Mouse (Mus musculus) neural tube, embryonic 10.5 days (tissue): ENCODE measurements around the gene Gpatch3.

Experiments used
- DNase-seq: peaks from one replicate; pipeline ENCODE4 v3.0.0-alpha.2; 2017; ENCODE audit warnings: low spot score; ENCODE audit errors: extremely low spot score

Gene Gpatch3

GRCm38 (mm10) chr4:133574070-133574842 is at the start of gene Gpatch3:
Gene Gpatch3, plus strand, starts transcription at chr4:133574745.
- peak; percentile 92 for DNase-seq

- DNase-seq, result no peak
Observed at GRCm38 (mm10) chr4:133527788-133528187, 46.8 kb upstream of the Gpatch3 start.

GRCm38 (mm10) chr4:133532777-133533176 is 41.8 kb upstream of the Gpatch3 start:
- DNase-seq, result no peak

GRCm38 (mm10) chr4:133536081-133536480 is 38.5 kb upstream of the Gpatch3 start:
- DNase-seq, result no peak

GRCm38 (mm10) chr4:133536652-133537051 is 37.9 kb upstream of the Gpatch3 start:
- no peak for DNase-seq

GRCm38 (mm10) chr4:133545272-133546231 is 29.0 kb upstream of the Gpatch3 start, which contains the start of gene Nudc:
Gene Nudc, minus strand, starts transcription at chr4:133545996.
- DNase-seq, result peak; percentile 93

GRCm38 (mm10) chr4:133552029-133552428 is 22.5 kb upstream of the Gpatch3 start:
- DNase-seq, result no peak

- no peak for DNase-seq
Observed at GRCm38 (mm10) chr4:133552768-133553447, 21.6 kb upstream of the Gpatch3 start, which contains the start of gene Nr0b2. Gene Nr0b2, plus strand, starts transcription at chr4:133553376.

DNA sequence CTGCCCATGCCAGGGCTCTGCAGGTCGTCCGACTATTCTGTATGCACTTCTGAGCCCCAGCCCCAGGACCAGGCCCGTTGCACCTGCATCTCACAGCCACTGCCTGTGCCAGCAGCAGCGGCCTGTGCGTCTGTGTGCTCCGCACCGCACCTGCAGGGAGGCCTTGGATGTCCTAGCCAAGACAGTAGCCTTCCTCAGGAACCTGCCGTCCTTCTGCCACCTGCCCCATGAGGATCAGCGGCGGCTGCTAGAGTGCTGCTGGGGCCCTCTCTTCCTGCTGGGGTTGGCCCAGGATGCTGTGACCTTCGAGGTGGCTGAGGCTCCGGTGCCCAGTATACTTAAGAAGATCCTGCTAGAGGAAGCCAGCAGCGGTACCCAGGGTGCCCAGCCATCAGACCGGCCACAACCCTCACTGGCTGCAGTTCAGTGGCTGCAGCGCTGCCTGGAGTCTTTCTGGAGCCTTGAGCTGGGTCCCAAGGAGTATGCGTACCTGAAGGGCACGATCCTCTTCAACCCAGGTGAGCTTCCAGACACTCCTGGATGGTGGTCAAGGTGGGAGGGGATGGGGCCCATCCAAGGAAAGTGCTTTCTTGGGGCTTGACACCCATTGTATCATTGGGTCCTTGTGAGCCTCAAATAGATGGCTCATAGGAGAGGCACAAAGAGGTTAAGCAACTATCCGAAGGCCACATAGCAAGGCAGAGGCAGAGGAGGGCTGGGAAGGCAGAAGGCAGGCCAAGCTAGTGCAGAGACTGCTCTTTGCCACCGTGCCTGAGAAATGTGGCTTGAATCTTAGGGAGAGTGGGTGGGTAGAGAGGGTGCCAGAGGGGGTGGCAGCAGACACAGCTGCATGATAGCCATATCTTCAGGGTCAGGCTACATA is 20.9 kb upstream of the Gpatch3 start:
- no peak for DNase-seq

- no peak for DNase-seq
Observed at GRCm38 (mm10) chr4:133557041-133557717, 17.4 kb upstream of the Gpatch3 start.

DNA sequence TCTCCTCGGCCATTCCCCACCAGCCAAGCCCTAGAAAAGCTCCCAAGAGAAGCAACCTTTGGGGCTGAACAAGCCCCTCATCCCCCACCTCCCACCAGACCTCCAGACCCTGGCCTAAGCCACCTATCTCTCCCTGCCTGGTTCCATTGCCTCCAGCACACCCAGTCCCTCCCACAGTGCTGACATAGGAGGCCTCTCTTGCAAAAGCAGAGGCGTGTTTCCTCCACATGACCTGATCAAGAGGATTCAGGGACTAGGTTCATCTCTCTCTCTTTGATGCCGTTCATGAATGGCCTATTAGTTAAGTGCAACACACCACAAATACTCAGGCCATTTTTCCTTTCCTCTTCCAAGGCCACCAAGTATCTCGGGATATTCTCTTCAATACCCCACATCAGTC is 14.7 kb upstream of the Gpatch3 start:
- no peak for DNase-seq

GRCm38 (mm10) chr4:133561622-133562021 is 12.9 kb upstream of the Gpatch3 start:
- no peak for DNase-seq

DNA sequence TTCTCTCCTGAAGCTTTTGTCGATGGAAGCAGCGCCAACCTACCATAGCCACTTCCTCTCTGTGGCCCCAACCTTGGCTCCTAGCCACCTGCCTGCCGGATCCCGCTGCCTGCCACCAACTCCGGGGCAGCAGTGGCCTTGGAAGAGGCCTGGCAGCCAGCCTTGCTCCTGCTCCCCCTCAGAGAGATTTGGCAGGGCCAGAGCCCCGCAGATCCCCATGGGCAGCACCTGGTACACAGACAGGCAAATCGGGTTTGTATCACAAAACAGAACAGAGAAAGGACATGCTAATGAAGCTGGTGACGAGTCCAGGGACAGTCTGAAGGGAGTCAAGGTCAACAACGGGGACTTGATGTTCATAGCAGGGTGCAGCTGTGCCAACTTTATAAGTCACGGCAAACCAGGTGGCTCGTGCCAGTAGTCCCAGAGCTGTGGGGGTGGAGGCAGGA is 11.4 kb upstream of the Gpatch3 start:
- DNase-seq, result no peak

DNA sequence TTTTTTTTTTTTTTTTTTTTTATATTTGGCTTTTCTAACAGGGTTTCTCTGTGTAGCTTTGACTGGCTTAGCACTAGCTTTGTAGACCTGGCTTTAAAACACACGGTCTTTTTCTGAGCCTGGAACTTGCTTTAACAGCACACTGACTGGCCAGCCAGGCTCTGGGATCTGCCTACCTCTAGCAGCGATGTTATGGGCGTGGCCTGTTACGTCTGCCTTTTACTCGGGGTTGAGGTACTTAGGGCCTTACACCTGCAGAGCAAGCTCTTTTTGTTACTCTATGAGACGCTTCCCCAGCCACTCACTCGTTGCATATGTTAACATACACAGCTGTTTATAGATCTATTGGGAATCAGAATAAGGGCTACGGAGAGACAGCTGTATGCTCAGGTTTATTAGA is 7.3 kb upstream of the Gpatch3 start:
- DNase-seq, result no peak

- DNase-seq, result no peak
Observed at GRCm38 (mm10) chr4:133569291-133570065, 5.1 kb upstream of the Gpatch3 start.

DNA sequence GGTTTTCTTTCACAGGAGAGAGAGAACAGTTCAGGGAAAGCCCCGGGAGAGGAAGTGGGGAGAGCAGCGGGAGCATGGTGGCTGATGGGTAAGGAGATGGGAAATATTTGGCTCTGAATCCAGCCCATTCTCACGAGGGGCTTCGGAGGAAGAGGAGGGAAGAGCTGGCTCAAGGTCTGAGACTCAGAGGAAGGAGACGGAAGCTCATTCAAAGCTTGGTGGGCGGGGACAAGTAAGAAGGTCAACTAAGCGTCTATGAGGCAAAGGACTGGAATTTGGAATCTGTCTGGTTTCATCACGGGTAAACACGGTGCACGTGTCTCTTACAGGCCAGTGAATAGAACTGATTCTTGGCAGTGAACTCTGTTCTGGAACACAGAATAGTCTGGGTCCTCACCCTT is 4.5 kb upstream of the Gpatch3 start:
- DNase-seq, result no peak

DNA sequence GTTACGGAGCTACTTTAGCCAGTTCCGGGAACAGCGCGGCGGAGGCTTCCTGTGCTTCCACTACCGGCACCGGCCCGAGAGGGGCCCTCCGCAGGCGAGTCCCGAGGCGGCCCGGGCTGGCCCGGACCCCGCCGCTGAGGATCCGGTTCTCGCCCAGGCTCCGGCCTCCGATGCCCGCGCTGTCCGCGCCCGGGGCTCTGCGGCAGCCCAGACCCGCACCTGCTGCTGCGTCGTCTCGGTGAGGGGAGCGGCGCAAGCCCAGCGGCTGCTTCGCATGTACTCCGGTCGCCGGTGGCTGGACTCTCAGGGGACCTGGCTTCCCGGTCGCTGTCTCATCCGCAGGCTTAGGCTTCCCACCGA is 278 bp downstream of the Gpatch3 start:
- no peak for DNase-seq

DNA sequence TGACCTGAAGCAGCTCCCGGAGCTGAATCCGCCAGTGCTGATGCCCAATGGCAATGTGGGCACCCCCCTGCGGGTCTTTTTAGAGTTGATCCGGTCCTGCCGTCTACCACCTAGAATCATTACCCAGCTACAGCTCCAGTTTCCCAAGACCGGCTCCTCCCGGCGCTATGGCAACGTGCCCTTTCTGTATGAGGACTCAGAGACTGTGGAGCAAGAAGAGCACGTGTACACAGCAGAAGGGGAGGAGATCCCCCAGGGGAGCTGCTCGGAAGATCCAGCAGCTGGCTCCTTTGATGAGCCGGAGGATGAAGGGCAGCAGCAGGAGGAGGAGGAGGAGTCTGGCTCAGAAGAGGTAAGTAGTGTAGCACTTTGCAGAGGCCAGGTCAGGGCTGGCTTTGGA is 3.4 kb downstream of the Gpatch3 start:
- no peak for DNase-seq

GRCm38 (mm10) chr4:133583690-133584058 is 9.1 kb downstream of the Gpatch3 start:
- DNase-seq, result no peak
